Mouse (Mus musculus) colon, adult 2 months (tissue): Measurements from ENCODE around the gene Olfr1061. TPM values are rescaled to one million over a fixed set of nuclear protein-coding genes. Genes with fewer than 3 reads are reported as not detected.

Source experiments
- polyA plus RNA-seq: library from polyadenylated mRNA; depleted of rRNA; stranded (reverse); fragments of >200 nt; gene quantifications from 2 replicates; pipeline ENCODE4 v1.2.3, GENCODE M21; 2012; rRNA removed

Gene Olfr1061
- polyA plus RNA-seq: not detected in 2 replicates

DNA sequence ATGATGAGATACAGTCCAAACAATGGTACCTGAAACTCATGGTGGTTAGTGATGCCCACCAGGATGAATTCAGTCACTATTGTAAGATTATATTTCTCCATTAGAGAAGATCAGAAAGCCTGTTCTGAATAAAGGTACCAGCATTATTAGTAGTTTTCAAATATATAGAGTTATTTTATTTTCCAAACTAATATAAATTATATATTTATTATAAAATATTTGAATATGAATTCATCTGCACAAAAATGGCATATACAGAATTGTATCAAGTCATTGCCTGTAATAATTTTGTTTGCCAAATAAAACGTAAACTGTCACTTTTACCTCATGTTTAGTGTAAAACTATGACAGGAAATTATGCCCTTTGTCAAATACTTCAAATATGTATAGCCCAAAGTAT lies at the start of gene Olfr1061:
TSS of gene Olfr1061 (minus strand) at position 101 of the 400 bp plus-strand sequence.

DNA sequence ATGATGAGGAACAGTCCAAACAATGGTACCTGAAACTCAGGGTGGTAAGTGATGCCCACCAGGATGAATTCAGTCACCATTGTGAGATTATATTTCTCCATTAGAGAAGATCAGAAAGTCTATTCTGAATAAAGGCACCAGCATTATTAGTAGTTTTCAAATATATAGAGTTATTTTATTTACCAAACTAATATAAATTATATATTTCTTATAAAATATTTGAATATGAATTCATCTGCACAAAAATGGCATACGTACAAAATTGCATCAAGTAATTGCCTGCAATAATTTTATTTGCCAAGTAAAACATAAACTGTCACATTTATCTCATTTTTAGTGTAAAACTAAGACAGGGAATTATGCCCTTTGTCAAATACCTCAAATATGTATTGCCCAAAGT lies 42.3 kb upstream of the Olfr1061 start, which contains the start of gene Olfr1066:
TSS of gene Olfr1066 (minus strand) at position 101 of the 400 bp plus-strand sequence.

DNA sequence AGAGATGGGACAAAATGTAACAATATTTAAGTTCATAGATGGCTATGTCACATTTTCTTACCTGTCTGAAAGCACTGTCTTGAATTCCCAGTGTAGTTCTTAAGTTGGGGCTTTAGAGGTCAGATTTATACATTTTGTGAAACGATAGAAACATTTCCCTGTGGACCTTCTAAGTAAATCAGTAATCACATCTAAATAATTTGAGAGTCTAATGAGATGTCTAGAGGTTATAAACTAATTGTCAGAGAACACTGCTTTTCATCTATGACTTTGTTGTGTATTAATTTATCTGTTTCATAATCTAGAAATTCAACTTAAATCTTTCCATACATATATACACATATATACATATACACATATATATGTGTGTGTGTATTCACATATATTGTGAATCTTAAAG lies 36.6 kb upstream of the Olfr1061 start, which contains the start of gene Olfr1065:
TSS of gene Olfr1065 (minus strand) at position 101 of the 400 bp plus-strand sequence.

DNA sequence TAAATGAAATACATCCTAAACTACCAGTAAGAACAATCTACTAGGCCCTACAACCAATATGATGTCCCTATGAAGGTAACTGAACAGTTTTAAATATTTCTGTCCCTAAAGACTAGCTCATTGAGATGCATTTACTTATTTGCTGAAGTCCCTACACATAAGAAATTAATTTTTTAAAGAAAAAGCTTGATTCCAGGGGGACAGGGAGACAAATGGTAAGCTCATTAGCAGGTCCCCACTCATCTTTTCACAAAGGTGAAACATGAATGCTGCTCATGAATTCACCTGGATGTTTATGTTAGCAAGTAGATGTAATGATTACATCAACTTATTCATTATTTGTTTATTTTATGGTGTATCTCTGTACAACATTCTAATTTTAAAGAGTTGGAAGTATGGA lies 12.8 kb upstream of the Olfr1061 start, which contains the start of gene Olfr1062:
TSS of gene Olfr1062 (minus strand) at position 101 of the 400 bp plus-strand sequence.

DNA sequence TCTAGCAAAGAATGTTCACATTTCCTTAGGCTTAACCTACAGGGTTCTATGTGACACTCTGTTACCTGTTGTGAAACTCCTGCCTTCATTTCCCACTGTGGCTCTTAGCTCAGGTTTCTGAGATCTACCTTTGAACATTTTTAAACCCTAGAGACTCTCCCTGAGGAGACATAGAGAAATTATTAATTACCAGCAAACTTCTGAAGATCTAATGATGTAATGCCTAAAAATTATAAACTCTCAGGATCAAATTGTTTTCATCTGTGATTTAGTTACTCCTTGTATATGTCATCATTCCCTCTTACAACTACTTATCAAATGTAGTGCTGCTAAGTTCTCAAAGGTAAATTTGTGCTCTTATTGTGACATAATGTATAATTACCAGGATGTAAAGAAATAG lies 25.4 kb downstream of the Olfr1061 start, which contains the start of gene Olfr1058:
TSS of gene Olfr1058 (minus strand) at position 101 of the 400 bp plus-strand sequence.

DNA sequence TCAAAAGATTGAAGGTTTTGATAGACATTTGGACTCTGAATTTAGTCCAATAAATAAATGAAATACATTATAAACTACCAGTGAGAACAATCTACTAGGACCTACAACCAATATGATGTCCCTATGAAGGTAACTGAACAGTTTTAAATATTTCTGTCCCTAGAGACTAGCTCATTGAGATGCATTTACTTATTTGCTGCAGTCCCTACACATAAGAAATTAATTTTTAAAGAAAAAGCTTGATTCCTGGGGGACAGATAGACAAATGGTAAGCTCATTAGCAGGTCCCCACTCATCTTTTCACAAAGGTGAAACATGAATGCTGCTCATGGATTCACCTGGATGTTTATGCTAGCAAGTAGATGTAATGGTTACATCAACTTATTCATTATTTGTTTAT lies 35.6 kb downstream of the Olfr1061 start, which contains the start of gene Olfr1057:
TSS of gene Olfr1057 (minus strand) at position 101 of the 400 bp plus-strand sequence.

Other genes with a start within 250 kb of the Olfr1061 start
- gene Olfr1043, start 246.5 kb downstream of the Olfr1061 start, polyA plus RNA-seq: not detected in 2 replicates
- gene Olfr1044, start 236.2 kb downstream of the Olfr1061 start, polyA plus RNA-seq: not detected in 2 replicates
- not detected in 2 replicates for gene Olfr52, start 228.4 kb downstream of the Olfr1061 start, polyA plus RNA-seq
- not detected in 2 replicates for gene Olfr1045, start 211.0 kb downstream of the Olfr1061 start, polyA plus RNA-seq
- gene Olfr1046, start 194.7 kb downstream of the Olfr1061 start, polyA plus RNA-seq: not detected in 2 replicates
- not detected in 2 replicates for gene Olfr1047, start 182.6 kb downstream of the Olfr1061 start, polyA plus RNA-seq
- gene Olfr1048, start 173.8 kb downstream of the Olfr1061 start, polyA plus RNA-seq: not detected in 2 replicates
- gene Olfr1049, start 155.7 kb downstream of the Olfr1061 start, polyA plus RNA-seq: not detected in 2 replicates
- gene Olfr1051, start 135.0 kb downstream of the Olfr1061 start, polyA plus RNA-seq: not detected in 2 replicates
- gene Olfr1052, start 121.6 kb downstream of the Olfr1061 start, polyA plus RNA-seq: not detected in 2 replicates
- gene Olfr1053, start 98.8 kb downstream of the Olfr1061 start, polyA plus RNA-seq: not detected in 2 replicates
- not detected in 2 replicates for gene Olfr1054, start 78.6 kb downstream of the Olfr1061 start, polyA plus RNA-seq
- gene Olfr1055, start 63.8 kb downstream of the Olfr1061 start, polyA plus RNA-seq: not detected in 2 replicates
- not detected in 2 replicates for gene Olfr1056, start 51.6 kb downstream of the Olfr1061 start, polyA plus RNA-seq
- not detected in 2 replicates for gene Olfr1057, start 35.7 kb downstream of the Olfr1061 start, polyA plus RNA-seq
- not detected in 2 replicates for gene Olfr1058, start 25.5 kb downstream of the Olfr1061 start, polyA plus RNA-seq
- gene Olfr1062, start 12.7 kb upstream of the Olfr1061 start, polyA plus RNA-seq: not detected in 2 replicates
- gene Olfr1065, start 36.5 kb upstream of the Olfr1061 start, polyA plus RNA-seq: not detected in 2 replicates
- not detected in 2 replicates for gene Olfr1066, start 42.2 kb upstream of the Olfr1061 start, polyA plus RNA-seq
- not detected in 2 replicates for gene Olfr228, start 73.3 kb upstream of the Olfr1061 start, polyA plus RNA-seq
- not detected in 2 replicates for gene Olfr1076, start 94.4 kb upstream of the Olfr1061 start, polyA plus RNA-seq
- gene Olfr1079, start 128.4 kb upstream of the Olfr1061 start, polyA plus RNA-seq: not detected in 2 replicates
- gene Olfr1080, start 144.2 kb upstream of the Olfr1061 start, polyA plus RNA-seq: not detected in 2 replicates
- gene Olfr1082, start 184.9 kb upstream of the Olfr1061 start, polyA plus RNA-seq: not detected in 2 replicates
- gene Olfr1084, start 225.7 kb upstream of the Olfr1061 start, polyA plus RNA-seq: not detected in 2 replicates
- gene Olfr1085, start 248.0 kb upstream of the Olfr1061 start, polyA plus RNA-seq: not detected in 2 replicates